Comparison of ENCODE assay signal across 17 mouse cellular contexts in genomic region chr10:15174421-15174820, GRCm38 (mm10).
DNase-seq lines count a peak whose midpoint lies in the region; ATAC-seq and TF ChIP-seq lines count a peak whose summit lies in the region.
"Had no signal": no experiment of that assay in that cellular context is flagged by ENCODE, and none has a peak within 500 bp of the region (broad histone marks: within the 10 kb centered on the region; RNA-seq: fewer than 3 reads in every experiment).

No protein-coding gene starts in this region.

- TF ChIP-seq POLR2A in brain, embryonic 14.5 days (IDR thresholded peaks at IDR 0.05; ENCODE audit: borderline replicate concordance, extremely low read depth, insufficient read depth, insufficient read length, poor library complexity, severe bottlenecking) = no peak

- H3K27ac ChIP-seq in forebrain, embryonic 12.5 days = no peak overlapping the region
- no peak overlapping the region for H3K27ac ChIP-seq in forebrain, embryonic 13.5 days
- no peak overlapping the region for H3K27ac ChIP-seq in kidney, postnatal 0 days
- H3K27ac ChIP-seq: embryonic facial prominence, embryonic 13.5 days; limb, embryonic 13.5 days; liver, embryonic 14.5 days; midbrain, embryonic 10.5 days had no signal

- H3K4me3 ChIP-seq in forebrain, embryonic 12.5 days (replicated peaks) = no peak overlapping the region
- H3K4me3 ChIP-seq in forebrain, embryonic 13.5 days = no peak overlapping the region
- no peak overlapping the region for H3K4me3 ChIP-seq in kidney, postnatal 0 days (replicated peaks; ENCODE audit: low read depth, low read length)
- H3K4me3 ChIP-seq: embryonic facial prominence, embryonic 13.5 days; limb, embryonic 13.5 days; midbrain, embryonic 10.5 days had no signal

- TF ChIP-seq CTCF in kidney, postnatal 0 days (IDR thresholded peaks at IDR 0.05; ENCODE audit: low read depth) = peak; percentile 18; the same call in 1 of the 2 replicates
- TF ChIP-seq CTCF in brain, embryonic 14.5 days (IDR thresholded peaks at IDR 0.05; ENCODE audit: borderline replicate concordance, extremely low read depth, insufficient read depth, insufficient read length) = 0 out of 2 replicates have a peak, but pooled peaks have one; percentile 4

- H3K27me3 ChIP-seq in forebrain, embryonic 12.5 days = no peaks in the 10 kb centered on the region
- H3K27me3 ChIP-seq in forebrain, embryonic 13.5 days = no peaks in the 10 kb centered on the region
- H3K27me3 ChIP-seq in kidney, postnatal 0 days (ENCODE audit: insufficient read depth, low read length) = no peaks in the 10 kb centered on the region
- H3K27me3 ChIP-seq: embryonic facial prominence, embryonic 13.5 days; limb, embryonic 13.5 days had no signal

- H3K4me1 ChIP-seq in forebrain, embryonic 12.5 days = no peaks in the 10 kb centered on the region
- H3K4me1 ChIP-seq in forebrain, embryonic 13.5 days = no peaks in the 10 kb centered on the region
- no peaks in the 10 kb centered on the region for H3K4me1 ChIP-seq in kidney, postnatal 0 days (replicated peaks; ENCODE audit: insufficient read depth, low read length)
- H3K4me1 ChIP-seq: embryonic facial prominence, embryonic 13.5 days; limb, embryonic 13.5 days; midbrain, embryonic 10.5 days had no signal

- no peak overlapping the region for H3K9ac ChIP-seq in forebrain, embryonic 12.5 days
- no peak overlapping the region for H3K9ac ChIP-seq in forebrain, embryonic 13.5 days
- no peak overlapping the region for H3K9ac ChIP-seq in kidney, postnatal 0 days (ENCODE audit: low read depth, low read length)
- H3K9ac ChIP-seq: embryonic facial prominence, embryonic 13.5 days; limb, embryonic 13.5 days; liver, embryonic 14.5 days had no signal

- H3K9me3 ChIP-seq in forebrain, embryonic 12.5 days = no peaks in the 10 kb centered on the region
- H3K9me3 ChIP-seq in forebrain, embryonic 13.5 days (replicated peaks) = no peaks in the 10 kb centered on the region
- no peaks in the 10 kb centered on the region for H3K9me3 ChIP-seq in kidney, postnatal 0 days (replicated peaks; ENCODE audit: low read length)
- H3K9me3 ChIP-seq: embryonic facial prominence, embryonic 13.5 days; limb, embryonic 13.5 days; midbrain, embryonic 10.5 days had no signal

- 0 out of 2 replicates have a peak, but pooled peaks have one; percentile 17 for ATAC-seq in forebrain, embryonic 12.5 days (ENCODE audit: low FRiP score)
- no peak for ATAC-seq in forebrain, embryonic 13.5 days
- ATAC-seq in kidney, postnatal 0 days (replicated peaks; ENCODE audit: low FRiP score, low read depth) = no peak
- ATAC-seq in megakaryocyte, adult 5-6 weeks (ENCODE audit: poor library complexity, severe bottlenecking) = no peak

- H3K36me3 ChIP-seq in forebrain, embryonic 12.5 days (replicated peaks) = no peaks in the 10 kb centered on the region
- no peaks in the 10 kb centered on the region for H3K36me3 ChIP-seq in forebrain, embryonic 13.5 days (ENCODE audit: poor library complexity, severe bottlenecking)
- H3K36me3 ChIP-seq in kidney, postnatal 0 days (ENCODE audit: insufficient read depth, low read length) = no peaks in the 10 kb centered on the region
- H3K36me3 ChIP-seq: embryonic facial prominence, embryonic 13.5 days; limb, embryonic 13.5 days; midbrain, embryonic 10.5 days had no signal

- WGBS in forebrain, embryonic 12.5 days = 64% methylated on average over 1 of the region's 1 CpGs
- 63% methylated on average over 1 of the region's 1 CpGs for WGBS in forebrain, embryonic 13.5 days
- whole genome bisulfite sequencing in kidney, postnatal 0 days = 48% methylated on average over 1 of the region's 1 CpGs

- DNase-seq in kidney, postnatal 0 days (ENCODE audit: low spot score) = no peak
- DNase-seq in kidney, postnatal 14 days = no peak
- peak; percentile 26 for DNase-seq in 3T3-L1 (ENCODE audit: low read depth, low spot score)
- peak; percentile 62 for DNase-seq in brain, embryonic 14.5 days (ENCODE audit: low read depth)
- DNase-seq: cerebellum, adult 11 months; cerebellum, postnatal 14 days; lung, postnatal 14 days; right cerebral cortex, adult 18-20 months; thymus, postnatal 4 days had no signal

- H3K4me2 ChIP-seq in forebrain, embryonic 12.5 days = no peak overlapping the region
- H3K4me2 ChIP-seq in forebrain, embryonic 13.5 days = no peak overlapping the region
- H3K4me2 ChIP-seq in kidney, postnatal 0 days (ENCODE audit: low read length) = no peak overlapping the region
- H3K4me2 ChIP-seq: embryonic facial prominence, embryonic 13.5 days; heart, embryonic 11.5 days; limb, embryonic 13.5 days had no signal

Comparison
In these comparisons a context has a peak if more than half of its experiments do, and no peak if none do; other contexts are left out.
1. DNase-seq: peak in 3T3-L1 (single experiment) and brain, embryonic 14.5 days (single experiment); none in kidney, postnatal 0 days (single experiment) and kidney, postnatal 14 days (single experiment).